Mouse (Mus musculus) liver, embryonic 14.5 days (tissue): ENCODE measurements around the gene Bag3.

Source experiments
- CTCF ChIP-seq: IDR thresholded peaks from 2 replicates; pipeline ENCODE4 v1.5.1; 2016; ENCODE audit warnings: antibody characterized with exemption, low read depth, control low read depth
- EP300 ChIP-seq: IDR thresholded peaks from 2 replicates; pipeline ENCODE4 v1.6.1; 2016; ENCODE audit warnings: antibody characterized with exemption, low read depth

DNA sequence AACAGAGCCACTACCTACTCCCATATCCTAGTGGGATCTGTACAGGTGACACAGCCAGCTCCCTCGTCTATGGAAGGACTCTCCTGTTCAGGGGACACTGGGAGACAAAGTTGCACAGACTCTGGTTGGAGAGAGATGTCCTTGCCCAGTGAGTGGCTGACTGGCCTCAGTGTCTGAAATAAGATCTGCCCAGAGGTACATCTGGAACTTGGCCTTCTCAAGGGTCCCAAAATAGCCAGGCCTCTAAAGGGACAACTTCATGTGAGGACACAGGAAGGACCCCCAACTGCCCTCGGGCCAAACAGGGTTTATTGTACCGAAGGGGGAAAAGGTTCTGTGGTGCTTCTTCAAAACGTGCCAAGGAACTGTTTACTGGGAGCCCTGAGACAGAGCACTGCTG, 14.8 kb downstream of the Bag3 start:
- TF ChIP-seq CTCF (no peak), EP300 (no peak)
